Mouse (Mus musculus) brain, embryonic 14.5 days (tissue): ENCODE measurements at regions not wholly inside any gene's neighbourhood (a gene's known extent, or its start where the extent isn't known, plus 50 kb on each side); places are given as distances from the start of the nearest gene placed in this dataset.

Source experiments
- CTCF ChIP-seq: fragments of 200-500 bp; IDR thresholded peaks from 2 replicates; pipeline ENCODE4 v1.5.1; 2012; ENCODE audit warnings: inconsistent platforms, mild to moderate bottlenecking, moderate library complexity, borderline replicate concordance; ENCODE audit not compliant: insufficient read depth, insufficient read length; ENCODE audit errors: extremely low read depth
- POLR2A ChIP-seq: fragments of 200-500 bp; IDR thresholded peaks from 2 replicates; pipeline ENCODE4 v1.6.1; 2012; ENCODE audit warnings: mild to moderate bottlenecking, inconsistent platforms, borderline replicate concordance; ENCODE audit not compliant: poor library complexity, insufficient read depth, insufficient read length, severe bottlenecking; ENCODE audit errors: extremely low read depth

- no peak for TF ChIP-seq POLR2A
- no peak for TF ChIP-seq CTCF
Measured at GRCm38 (mm10) chr5:111532446-111533035, 115.4 kb downstream of the Mn1 start.
